Mouse (Mus musculus) lung, postnatal 0 days (tissue): Measurements from ENCODE around the gene Fbxl8. TPM values are rescaled to one million over a fixed set of nuclear protein-coding genes. Genes with fewer than 3 reads are reported as not detected.

Experiments used
- ATAC-seq: fragments of 200-750 bp; cut with Nextera tagmentation; 2 replicates; pipeline ENCODE4 v1.8.0; 2017; ENCODE audit warnings: moderate library complexity
- DNase-seq: peaks from one replicate; pipeline ENCODE4 v3.0.0-alpha.2; 2016; ENCODE audit warnings: low spot score
- H3K27ac ChIP-seq: fragments of 300-500 bp; sonication (generic); 2 replicates; pipeline ENCODE4 v1.5.1; 2014; ENCODE audit warnings: antibody characterized with exemption, mild to moderate bottlenecking, low read length, mixed read lengths
- H3K27me3 ChIP-seq: fragments of 300-500 bp; sonication (generic); replicated peaks from 2 replicates; pipeline ENCODE4 v1.6.1; 2014; ENCODE audit warnings: low read length, mixed read lengths; ENCODE audit not compliant: insufficient read depth
- H3K36me3 ChIP-seq: fragments of 300-500 bp; sonication (generic); 2 replicates; pipeline ENCODE4 v1.6.1; 2014; ENCODE audit warnings: low read length, mixed read lengths; ENCODE audit not compliant: insufficient read depth
- H3K4me1 ChIP-seq: fragments of 300-500 bp; sonication (generic); 2 replicates; pipeline ENCODE4 v1.6.1; 2014; ENCODE audit warnings: antibody characterized with exemption, low read depth, low read length, mixed read lengths; ENCODE audit not compliant: insufficient read depth
- H3K4me2 ChIP-seq: fragments of 300-500 bp; sonication (generic); replicated peaks from 2 replicates; pipeline ENCODE4 v1.6.1; 2014; ENCODE audit warnings: low read depth, mild to moderate bottlenecking, low read length, moderate library complexity, mixed read lengths
- H3K4me3 ChIP-seq: fragments of 300-500 bp; sonication (generic); 2 replicates; pipeline ENCODE4 v1.5.1; 2014; ENCODE audit warnings: low read depth, low read length
- H3K9ac ChIP-seq: fragments of 300-500 bp; sonication (generic); replicated peaks from 2 replicates; pipeline ENCODE4 v1.6.1; 2014; ENCODE audit warnings: low read depth, mild to moderate bottlenecking
- H3K9me3 ChIP-seq: fragments of 300-500 bp; sonication (generic); 2 replicates; pipeline ENCODE4 v1.6.1; 2016; ENCODE audit warnings: low read length, mixed read lengths
- CTCF ChIP-seq: IDR thresholded peaks from 2 replicates; pipeline ENCODE4 v1.5.1; 2016; ENCODE audit warnings: antibody characterized with exemption, mild to moderate bottlenecking
- EP300 ChIP-seq: IDR thresholded peaks from 2 replicates; pipeline ENCODE4 v1.6.1; 2016; ENCODE audit warnings: antibody characterized with exemption, mild to moderate bottlenecking, control low read depth
- WGBS: fragments of 180-500 bp; shearing (Covaris S2); extraction: QIAGEN DNeasy Blood & Tissue Kit; methylation state at CpG from one replicate; pipeline ENCODE4 v1.1.7; 2014; 5-methylcytosine and 5-hydroxymethylcytosine counted together
- polyA plus RNA-seq: library from polyadenylated mRNA; unstranded; fragments of >200 nt; fragmentation: Nextera tagmentation; extraction: Ambion mirVana; gene quantifications from 2 replicates; pipeline ENCODE4 v1.2.1, GENCODE M21; 2015

Fbxl8 gene
- polyA plus RNA-seq, 1 experiment from 2014 or later, result 6.0 TPM

DNA sequence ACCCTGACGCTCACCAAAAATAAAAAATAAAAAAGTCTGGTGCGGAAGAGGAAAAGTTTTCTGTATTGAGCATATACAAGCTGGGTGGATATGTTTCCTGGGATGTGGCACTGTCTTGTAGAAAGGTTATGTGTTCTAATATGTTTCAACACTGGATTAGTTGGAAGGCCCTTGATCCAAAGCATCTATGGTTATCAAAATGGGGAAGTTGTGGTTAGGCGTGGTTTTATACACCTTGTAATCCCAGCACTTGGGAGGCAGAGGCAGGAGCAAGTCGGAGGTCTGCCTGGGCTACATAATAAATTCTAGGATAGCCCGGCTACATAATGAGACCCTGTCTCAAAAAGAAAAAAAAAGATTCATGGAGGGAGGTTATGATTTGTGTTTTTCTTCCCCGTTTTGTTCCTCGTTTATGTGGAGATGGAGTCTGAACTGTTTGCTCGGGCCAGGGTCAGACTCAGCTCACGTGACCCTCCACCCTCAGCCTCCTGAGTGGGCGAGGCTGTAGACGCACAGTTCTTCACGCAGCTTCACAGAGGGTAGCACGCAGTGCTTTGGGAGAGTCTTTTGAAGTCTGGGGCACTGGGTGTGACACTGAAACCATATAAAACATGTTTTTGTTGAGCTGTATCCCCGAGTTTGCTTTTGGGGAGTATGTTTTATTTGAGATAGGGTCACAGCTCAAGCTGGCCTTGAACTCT lies 26.9 kb upstream of the Fbxl8 start:
- H3K27me3 ChIP-seq, result no peaks in the 10 kb centered on the region
- no peaks in the 10 kb centered on the region for H3K9me3 ChIP-seq
- H3K4me3 ChIP-seq, result no peak overlapping the region
- H3K4me1 ChIP-seq, result peaks cover 3% of the 10 kb centered on the region; the same call in 1 of the 2 replicates
- no peak for TF ChIP-seq CTCF
- TF ChIP-seq EP300, result no peak
- ATAC-seq (no peak), DNase-seq (no peak)
- no peak overlapping the region for H3K4me2 ChIP-seq
- 88% methylated on average over 14 of the region's 14 CpGs for WGBS
- H3K9ac ChIP-seq, result no peak overlapping the region
- no peak overlapping the region for H3K27ac ChIP-seq
- peaks cover 49% of the 10 kb centered on the region for H3K36me3 ChIP-seq

DNA sequence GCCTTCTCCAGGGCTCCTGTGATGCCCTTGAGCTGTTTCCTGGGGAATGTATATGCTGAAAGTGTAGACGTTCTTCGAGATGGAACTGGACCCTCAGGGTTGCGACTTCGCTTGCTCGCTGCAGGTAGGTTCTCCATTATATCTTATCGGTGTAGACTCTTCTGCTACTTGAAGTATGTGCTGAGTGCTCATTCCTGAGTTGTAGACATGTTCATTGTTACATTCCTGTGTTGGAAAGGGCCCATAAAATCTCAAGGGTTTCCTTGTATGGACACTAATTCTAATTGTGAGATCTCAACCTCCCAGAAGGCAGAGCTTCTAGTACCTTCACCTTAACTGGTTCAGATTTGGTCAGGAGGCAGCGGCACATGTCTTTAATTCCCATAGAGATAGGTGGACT lies 23.4 kb upstream of the Fbxl8 start:
- Histone ChIP-seq H3K27ac (no peak overlapping the region), H3K27me3 (no peaks in the 10 kb centered on the region), H3K4me3 (no peak overlapping the region), H3K4me1 (no peaks in the 10 kb centered on the region), H3K36me3 (peaks cover 36% of the 10 kb centered on the region), H3K4me2 (no peak overlapping the region), H3K9ac (no peak overlapping the region), H3K9me3 (no peaks in the 10 kb centered on the region)
- TF ChIP-seq CTCF, result no peak
- peak; percentile 69 for TF ChIP-seq EP300
- ATAC-seq (peak; percentile 77), DNase-seq (peak; percentile 40)
- WGBS, result 65% methylated on average over 7 of the region's 7 CpGs

DNA sequence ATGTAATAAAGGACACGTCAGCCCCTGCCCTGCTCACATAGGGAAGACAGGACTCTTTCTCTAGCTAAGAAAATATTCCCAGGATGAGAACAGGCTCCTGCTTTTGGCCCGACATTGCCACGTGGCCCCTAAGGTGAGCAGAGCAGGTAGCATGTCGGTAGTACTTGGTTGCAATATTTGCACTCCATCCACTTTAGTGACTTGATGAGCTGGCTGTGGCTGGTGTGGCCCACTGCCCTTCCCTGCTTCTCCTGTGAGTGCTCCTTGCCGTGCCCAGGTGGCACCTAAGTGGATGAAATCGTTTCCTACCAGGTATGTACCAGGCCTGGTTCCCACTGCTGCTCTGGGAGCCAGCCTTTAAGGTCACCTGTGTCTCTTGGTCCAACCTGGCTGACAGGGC lies 12.5 kb upstream of the Fbxl8 start:
- H3K9me3 ChIP-seq, result no peaks in the 10 kb centered on the region
- H3K36me3 ChIP-seq, result peaks cover 45% of the 10 kb centered on the region
- ATAC-seq (peak; percentile 14; the same call in 1 of the 2 replicates), DNase-seq (no peak)
- H3K4me3 ChIP-seq, result no peak overlapping the region
- TF ChIP-seq CTCF (no peak), EP300 (no peak)
- H3K9ac ChIP-seq, result no peak overlapping the region
- H3K4me2 ChIP-seq, result no peak overlapping the region
- H3K4me1 ChIP-seq, result peaks cover 4% of the 10 kb centered on the region; the same call in 1 of the 2 replicates
- WGBS, result 74% methylated on average over 6 of the region's 6 CpGs
- H3K27me3 ChIP-seq, result no peaks in the 10 kb centered on the region
- no peak overlapping the region for H3K27ac ChIP-seq

DNA sequence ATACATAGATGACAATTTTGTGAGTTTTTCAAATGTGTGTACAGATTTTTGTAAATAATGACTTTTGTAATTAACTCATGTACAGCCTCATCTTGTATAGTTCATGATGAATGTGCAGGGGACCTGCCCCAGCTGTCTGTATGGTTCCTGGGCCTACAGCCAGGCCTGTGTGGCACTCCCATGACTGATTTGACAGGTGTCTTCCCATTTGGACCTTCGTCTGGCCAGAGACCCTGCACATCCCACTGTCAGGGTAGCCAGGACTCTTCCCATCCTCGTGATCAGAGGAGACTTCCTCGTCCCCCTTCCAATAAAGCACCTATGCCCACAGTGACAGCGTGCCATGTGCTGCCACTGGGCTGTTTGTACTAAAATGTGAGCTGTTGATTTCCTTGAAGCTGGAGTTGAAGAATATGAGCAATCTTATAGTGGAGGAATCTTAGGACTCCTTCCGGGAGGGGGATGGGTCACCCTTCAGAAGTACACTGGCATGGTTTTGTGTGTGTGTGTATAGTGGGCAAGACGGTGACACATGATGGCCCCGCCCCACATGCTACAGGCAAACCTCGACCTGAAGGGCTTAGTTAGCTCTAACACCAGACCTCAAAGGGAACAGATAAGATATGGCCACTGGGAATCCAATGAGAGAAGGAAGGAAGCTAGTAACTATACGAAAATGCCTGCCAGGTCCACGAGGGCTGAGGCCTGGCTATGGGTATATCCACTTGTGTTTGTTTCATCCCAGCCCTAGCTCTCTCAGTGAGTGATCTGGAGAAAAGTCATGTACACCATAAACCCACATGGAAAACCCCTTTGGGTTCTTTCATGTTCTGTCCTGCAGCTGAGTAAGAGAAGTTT lies 11.5 kb upstream of the Fbxl8 start:
- no peak overlapping the region for H3K9ac ChIP-seq
- H3K4me1 ChIP-seq, result peaks cover 4% of the 10 kb centered on the region; the same call in 1 of the 2 replicates
- ATAC-seq (no peak), DNase-seq (no peak)
- peaks cover 39% of the 10 kb centered on the region for H3K36me3 ChIP-seq
- no peak overlapping the region for H3K27ac ChIP-seq
- H3K4me3 ChIP-seq, result no peak overlapping the region
- H3K4me2 ChIP-seq, result no peak overlapping the region
- no peaks in the 10 kb centered on the region for H3K27me3 ChIP-seq
- 80% methylated on average over 10 of the region's 10 CpGs for WGBS
- no peaks in the 10 kb centered on the region for H3K9me3 ChIP-seq
- TF ChIP-seq EP300 (no peak), CTCF (no peak)

DNA sequence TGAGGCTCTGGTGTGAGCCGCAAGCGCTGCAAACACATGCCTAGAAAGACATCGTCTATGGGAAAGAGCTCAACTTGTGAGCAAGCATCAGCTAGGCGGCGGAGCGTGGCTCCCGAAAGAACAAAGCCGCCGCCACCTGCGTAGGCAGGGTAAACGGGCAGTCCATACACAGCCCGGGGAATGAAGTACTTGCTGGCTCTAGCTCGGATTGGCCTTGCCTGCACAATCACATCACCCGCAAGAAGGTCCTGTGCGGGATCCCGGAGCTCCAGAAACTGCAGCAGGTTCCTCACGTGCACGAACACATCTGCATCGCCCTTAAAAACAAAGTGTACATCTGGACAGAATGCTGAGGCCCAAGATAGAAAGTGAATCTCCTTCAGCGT lies 10.7 kb upstream of the Fbxl8 start:
- Histone ChIP-seq H3K4me2 (peak overlapping the region; percentile 99), H3K36me3 (peaks cover 36% of the 10 kb centered on the region), H3K9ac (0 out of 2 replicates have a peak overlapping the region, but pooled peaks have one; percentile 32), H3K9me3 (no peaks in the 10 kb centered on the region), H3K4me1 (peaks cover 4% of the 10 kb centered on the region; the same call in 1 of the 2 replicates), H3K4me3 (peak overlapping the region; percentile 59), H3K27me3 (no peaks in the 10 kb centered on the region), H3K27ac (no peak overlapping the region)
- no peak for ATAC-seq
- no peak for DNase-seq
- TF ChIP-seq CTCF, result no peak
- no peak for TF ChIP-seq EP300
- WGBS, result 40% methylated on average over 20 of the region's 20 CpGs
